Mouse (Mus musculus) retina, postnatal 1 day (tissue): ENCODE data around the gene Ncbp1.

Source experiments
- DNase-seq: peaks from one replicate; pipeline ENCODE4 v3.0.0-alpha.2; 2012

The Ncbp1 gene

DNA sequence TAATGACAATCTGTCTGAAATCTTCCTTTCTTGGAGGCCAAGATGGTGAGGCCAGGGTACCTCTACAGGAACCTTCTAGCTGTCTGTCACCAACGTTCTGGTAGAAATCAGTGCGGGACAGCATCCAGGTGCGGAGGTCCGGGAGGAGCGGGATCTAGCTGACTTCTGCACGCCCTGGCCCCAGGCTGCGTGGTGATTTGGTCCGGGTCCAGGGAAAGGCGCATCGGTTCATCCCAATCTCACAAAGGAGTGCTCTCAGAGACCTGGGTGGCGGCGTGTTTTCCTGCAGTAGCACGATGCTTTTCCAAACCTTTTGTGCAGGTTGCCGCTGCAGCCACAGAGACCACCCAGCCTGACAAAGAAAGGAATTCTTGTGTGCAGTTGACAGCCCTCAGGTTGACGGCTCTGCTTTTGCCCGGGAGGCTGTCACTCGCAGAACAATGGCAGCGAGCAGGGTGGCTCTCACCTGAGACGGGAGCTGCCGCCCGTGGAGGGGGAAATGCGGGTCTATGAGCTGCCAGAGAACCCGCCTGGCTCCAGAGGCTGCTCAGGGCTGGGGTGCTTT lies 64.2 kb downstream of the Ncbp1 start:
- no peak for DNase-seq

DNA sequence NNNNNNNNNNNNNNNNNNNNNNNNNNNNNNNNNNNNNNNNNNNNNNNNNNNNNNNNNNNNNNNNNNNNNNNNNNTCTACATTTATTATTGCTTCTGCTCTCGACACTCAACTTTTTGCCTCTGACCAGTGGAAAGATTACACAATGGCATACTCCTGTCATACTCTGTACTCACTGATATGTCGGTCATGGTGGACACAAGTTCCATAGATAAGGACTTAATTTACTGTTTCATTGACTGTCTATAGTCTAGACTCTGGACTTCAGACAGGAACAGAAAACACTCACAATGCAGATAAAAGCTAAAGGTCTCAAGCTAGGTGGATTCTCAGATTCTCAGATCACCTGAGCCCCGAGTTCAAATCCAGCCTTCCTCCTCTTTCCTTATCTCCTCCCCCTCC lies 82.7 kb downstream of the Ncbp1 start:
- no peak for DNase-seq
